16 mouse cellular contexts compared by ENCODE assay signal in genomic region chr1:186480019-186480418, GRCm38 (mm10).
"Had no signal": no experiment of that assay in that cellular context is flagged by ENCODE, and none has a peak within 500 bp of the region (broad histone marks: within the 10 kb centered on the region; RNA-seq: fewer than 3 reads in every experiment).

No protein-coding gene starts in this region.

- H3K9ac ChIP-seq: neural tube, embryonic 13.5 days; neural tube, embryonic 15.5 days; stomach, embryonic 15.5 days had no signal

- DNase-seq: retina, postnatal 1 day; right cerebral cortex, adult 18-20 months; right cerebral cortex, postnatal 14 days; right cerebral cortex, postnatal 25 days; right cerebral cortex, postnatal 4 days; spleen, adult 18-20 months; thymus, adult 18-20 months; thymus, adult 2 months; thymus, postnatal 14 days; thymus, postnatal 25 days; thymus, postnatal 36 days; thymus, postnatal 4 days had no signal

- H3K27me3 ChIP-seq: neural tube, embryonic 13.5 days; neural tube, embryonic 15.5 days had no signal

- H3K4me1 ChIP-seq: neural tube, embryonic 15.5 days; stomach, embryonic 15.5 days had no signal

- H3K27ac ChIP-seq: neural tube, embryonic 13.5 days; neural tube, embryonic 15.5 days; stomach, embryonic 15.5 days; stomach, postnatal 0 days had no signal

- H3K4me3 ChIP-seq: neural tube, embryonic 13.5 days; neural tube, embryonic 15.5 days; stomach, embryonic 15.5 days had no signal

- H3K4me2 ChIP-seq: neural tube, embryonic 13.5 days; neural tube, embryonic 15.5 days; stomach, embryonic 15.5 days had no signal

- H3K36me3 ChIP-seq: neural tube, embryonic 13.5 days; neural tube, embryonic 15.5 days; stomach, embryonic 15.5 days had no signal

- H3K9me3 ChIP-seq: neural tube, embryonic 13.5 days; neural tube, embryonic 15.5 days; stomach, embryonic 15.5 days had no signal
